Mouse (Mus musculus): ENCODE results near the gene Ccdc42. TPM values are rescaled to one million over a fixed set of nuclear protein-coding genes. Genes with fewer than 3 reads are reported as not detected.
A peak's percentile ranks its signal among the peaks of the same experiment; 100 is the strongest.

The Ccdc42 gene
- polyA plus RNA-seq, 1 experiment from 2014 or later = 1.4 TPM

DNA sequence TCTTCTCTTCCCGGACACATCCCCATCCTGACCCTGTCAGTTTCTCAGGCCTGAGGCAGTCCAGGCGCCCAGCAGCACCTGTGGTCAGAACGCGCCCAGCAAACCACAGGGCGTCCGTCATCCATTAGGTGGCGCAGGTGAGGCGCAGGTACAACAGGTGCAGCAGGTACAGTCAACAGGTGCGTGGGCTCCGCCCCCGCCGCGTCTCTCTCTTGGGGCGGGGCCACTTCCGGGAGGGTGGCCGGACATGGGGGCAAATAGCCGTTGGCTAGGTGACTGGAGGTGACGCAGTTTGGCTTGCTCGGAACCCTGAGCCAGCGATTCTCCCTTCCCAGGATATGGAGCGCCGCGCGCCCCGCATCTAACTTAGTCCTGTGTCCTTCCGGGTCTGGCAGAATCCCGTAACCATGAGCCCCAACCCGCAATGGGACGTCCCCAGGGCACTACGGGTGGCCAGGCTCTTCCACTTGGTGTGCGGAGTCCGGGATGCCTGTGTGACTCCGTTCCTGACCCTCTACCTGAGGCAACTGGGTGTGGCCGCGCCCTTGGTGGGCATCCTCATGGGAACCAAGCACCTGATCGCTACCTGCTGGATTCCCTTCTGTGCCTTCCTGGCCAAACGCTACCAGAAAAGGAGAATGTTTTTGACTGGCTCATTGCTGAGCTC lies 30.8 kb upstream of the Ccdc42 start, which contains the start of gene Mfsd6l:
Gene Mfsd6l (plus strand): TSS at position 269 of the 667 bp plus-strand sequence.
- Histone ChIP-seq H3K27me3 (ENCODE audit: control insufficient read depth, insufficient read depth, low read length) (peaks cover 4% of the 10 kb centered on the region; the same call in 1 of the 2 replicates), H3K4me3 (ENCODE audit: low read depth, low read length) (no peak within 1 kb of the TSS), H3K27ac (ENCODE audit: low read depth, low read length) (no peak within 1 kb of the TSS), H3K9me3 (ENCODE audit: control insufficient read depth, low read length) (no peaks in the 10 kb centered on the region), H3K9ac (ENCODE audit: low read depth, low read length) (no peak within 1 kb of the TSS), H3K36me3 (ENCODE audit: control insufficient read depth, insufficient read depth, low read length) (no peaks in the 10 kb centered on the region), H3K4me1 (replicated peaks; ENCODE audit: control insufficient read depth, insufficient read depth, low read length) (no peaks in the 10 kb centered on the region), H3K4me2 (replicated peaks; ENCODE audit: low read depth, low read length) (peak within 1 kb of the TSS; percentile 6; the same call in 1 of the 2 replicates)
- 8% methylated on average over 37 of the region's 37 CpGs for WGBS
- ATAC-seq (ENCODE audit: low FRiP score) = no peak
- no peak for DNase-seq (ENCODE audit: low spot score)

DNA sequence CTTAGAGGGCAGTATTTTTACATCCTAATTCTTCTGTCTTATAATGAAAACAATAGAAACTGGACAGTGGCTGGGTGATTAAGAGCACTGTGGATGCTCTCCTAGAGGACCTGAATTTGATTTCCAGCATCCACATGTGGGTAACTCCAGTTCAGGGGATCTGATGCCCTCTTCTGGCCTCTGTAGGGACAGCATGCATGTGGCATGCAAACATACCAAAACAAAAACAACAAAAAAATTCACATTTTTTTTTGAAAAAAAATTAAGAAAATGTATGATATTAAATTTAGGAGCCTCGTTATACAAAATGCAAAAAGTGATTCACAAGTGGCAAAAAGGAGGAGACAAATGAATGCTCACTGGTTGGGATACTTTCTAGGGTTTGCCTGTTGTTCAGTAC lies 27.3 kb upstream of the Ccdc42 start:
- Histone ChIP-seq H3K27me3 (ENCODE audit: control insufficient read depth, insufficient read depth, low read length) (peaks cover 4% of the 10 kb centered on the region; the same call in 1 of the 2 replicates), H3K9ac (ENCODE audit: low read depth, low read length) (no peak overlapping the region), H3K4me3 (ENCODE audit: low read depth, low read length) (no peak overlapping the region), H3K4me1 (replicated peaks; ENCODE audit: control insufficient read depth, insufficient read depth, low read length) (no peaks in the 10 kb centered on the region), H3K36me3 (ENCODE audit: control insufficient read depth, insufficient read depth, low read length) (no peaks in the 10 kb centered on the region), H3K9me3 (ENCODE audit: control insufficient read depth, low read length) (no peaks in the 10 kb centered on the region), H3K27ac (ENCODE audit: low read depth, low read length) (no peak overlapping the region), H3K4me2 (replicated peaks; ENCODE audit: low read depth, low read length) (no peak overlapping the region)
- ATAC-seq (ENCODE audit: low FRiP score) (no peak), DNase-seq (ENCODE audit: low spot score) (no peak)
- 36% methylated on average over 1 of the region's 1 CpGs for WGBS

DNA sequence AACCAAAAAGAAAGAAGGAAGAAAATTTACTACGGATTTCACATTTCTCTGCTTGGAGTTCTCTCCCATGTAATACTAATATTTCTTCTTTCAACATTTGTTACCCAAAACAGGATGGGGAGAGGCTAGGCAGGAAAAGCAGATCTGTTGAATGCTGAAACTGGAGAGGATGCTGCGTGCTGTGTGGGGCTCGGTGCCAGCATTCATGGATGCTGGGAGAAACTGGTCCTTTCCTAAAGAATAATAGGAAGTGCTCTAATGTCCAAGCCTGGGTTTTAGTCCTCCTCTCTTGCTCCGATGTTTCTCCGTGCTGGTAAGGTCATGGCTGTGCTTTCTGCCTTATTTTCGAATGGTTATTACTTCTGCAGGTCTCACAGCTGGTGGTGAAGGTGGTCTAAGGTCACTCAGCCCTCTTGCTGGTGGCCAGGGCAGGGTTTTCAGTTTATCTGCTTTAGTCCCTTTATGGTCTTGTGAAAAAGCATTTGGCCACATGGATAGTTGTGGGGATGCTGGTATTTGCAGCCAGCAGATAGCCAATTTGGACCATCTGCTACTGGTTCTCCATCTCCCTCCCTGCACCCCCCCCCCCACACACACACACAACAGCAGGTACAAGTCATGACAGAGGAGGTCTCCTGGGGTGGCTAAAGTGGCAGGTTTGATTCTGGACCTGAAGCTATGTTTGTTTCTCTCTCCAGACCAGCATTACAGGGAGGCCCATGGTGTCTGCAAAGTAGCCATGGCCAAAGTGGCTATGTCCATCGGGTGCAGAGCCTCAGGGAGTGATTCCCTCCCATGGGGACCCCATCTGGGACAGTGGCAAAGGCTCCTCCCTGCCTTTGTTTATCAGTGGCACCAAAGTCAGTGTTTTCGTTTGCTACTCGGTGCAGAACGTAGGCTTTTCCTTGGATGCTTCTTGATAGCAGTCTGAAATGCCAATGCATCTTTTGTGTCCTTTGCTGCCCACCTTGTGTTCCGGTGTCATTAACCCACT lies 24.6 kb upstream of the Ccdc42 start:
- no peaks in the 10 kb centered on the region for H3K9me3 ChIP-seq (ENCODE audit: control insufficient read depth, low read length)
- no peak overlapping the region for H3K9ac ChIP-seq (ENCODE audit: low read depth, low read length)
- H3K27ac ChIP-seq (ENCODE audit: low read depth, low read length) = no peak overlapping the region
- H3K27me3 ChIP-seq (ENCODE audit: control insufficient read depth, insufficient read depth, low read length) = no peaks in the 10 kb centered on the region; the same call in 1 of the 2 replicates
- no peaks in the 10 kb centered on the region for H3K36me3 ChIP-seq (ENCODE audit: control insufficient read depth, insufficient read depth, low read length)
- DNase-seq (ENCODE audit: low spot score) (no peak), ATAC-seq (ENCODE audit: low FRiP score) (no peak)
- WGBS = 77% methylated on average over 11 of the region's 11 CpGs
- no peaks in the 10 kb centered on the region for H3K4me1 ChIP-seq (replicated peaks; ENCODE audit: control insufficient read depth, insufficient read depth, low read length)
- no peak overlapping the region for H3K4me3 ChIP-seq (ENCODE audit: low read depth, low read length)
- H3K4me2 ChIP-seq (replicated peaks; ENCODE audit: low read depth, low read length) = no peak overlapping the region

DNA sequence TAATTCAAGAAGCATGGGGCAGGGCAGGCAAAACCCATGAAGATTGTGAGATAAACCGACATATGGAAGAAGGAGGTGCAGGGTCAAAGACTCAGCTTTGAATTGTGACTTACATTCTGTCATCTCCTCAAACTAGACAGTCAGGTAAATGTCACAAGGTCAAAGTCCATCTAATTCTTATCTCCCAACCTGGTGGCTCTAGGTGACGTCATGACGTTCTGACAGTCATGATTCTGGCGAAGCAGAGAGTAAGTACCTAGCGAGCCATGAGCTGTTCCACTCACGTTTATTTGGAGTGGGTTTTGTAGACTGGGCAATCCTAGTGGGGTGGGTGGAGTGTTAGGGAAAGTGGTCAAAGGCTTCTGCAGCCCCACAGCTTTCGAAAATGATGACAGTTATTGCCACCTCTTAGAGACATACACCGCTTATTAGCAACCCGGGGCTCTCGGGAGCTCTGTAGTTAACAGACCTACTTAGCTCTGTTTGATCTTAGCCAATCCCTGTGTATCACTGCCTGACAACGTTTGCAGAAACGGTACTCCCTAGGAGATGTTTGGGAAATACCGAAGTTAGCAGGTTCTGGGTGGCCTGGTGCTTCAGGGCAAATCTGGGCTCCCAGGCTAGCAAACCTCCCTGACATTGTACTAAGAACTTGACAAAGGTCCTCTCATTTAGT lies 22.3 kb upstream of the Ccdc42 start:
- H3K9me3 ChIP-seq (ENCODE audit: control insufficient read depth, low read length) = no peaks in the 10 kb centered on the region
- no peak overlapping the region for H3K4me2 ChIP-seq (replicated peaks; ENCODE audit: low read depth, low read length)
- H3K4me3 ChIP-seq (ENCODE audit: low read depth, low read length) = no peak overlapping the region
- H3K27me3 ChIP-seq (ENCODE audit: control insufficient read depth, insufficient read depth, low read length) = no peaks in the 10 kb centered on the region
- H3K9ac ChIP-seq (ENCODE audit: low read depth, low read length) = no peak overlapping the region
- ATAC-seq (ENCODE audit: low FRiP score) (no peak), DNase-seq (ENCODE audit: low spot score) (no peak)
- no peaks in the 10 kb centered on the region for H3K4me1 ChIP-seq (replicated peaks; ENCODE audit: control insufficient read depth, insufficient read depth, low read length)
- WGBS = 81% methylated on average over 13 of the region's 13 CpGs
- H3K27ac ChIP-seq (ENCODE audit: low read depth, low read length) = no peak overlapping the region
- no peaks in the 10 kb centered on the region for H3K36me3 ChIP-seq (ENCODE audit: control insufficient read depth, insufficient read depth, low read length)

DNA sequence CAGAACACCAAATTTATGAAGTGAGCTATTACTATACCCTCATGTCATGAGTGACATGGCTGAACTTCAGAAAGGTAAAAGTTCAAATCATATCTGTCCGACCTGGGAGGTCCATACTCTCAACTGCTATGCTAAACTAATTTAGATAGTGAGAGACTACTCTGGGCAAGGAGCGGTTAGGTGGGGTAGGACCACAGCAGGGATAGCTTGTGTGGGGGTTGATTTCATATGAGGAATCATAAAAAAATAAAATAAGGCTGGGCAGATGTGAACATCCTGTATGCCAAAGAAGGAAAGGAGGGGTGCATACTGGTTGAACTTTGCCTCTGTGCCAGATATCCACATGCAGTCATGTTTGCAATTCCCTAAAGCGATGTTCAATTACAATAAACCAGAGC lies 21.8 kb upstream of the Ccdc42 start:
- ATAC-seq (ENCODE audit: low FRiP score) = no peak
- DNase-seq (ENCODE audit: low spot score) = no peak
- no peak overlapping the region for H3K9ac ChIP-seq (ENCODE audit: low read depth, low read length)
- H3K9me3 ChIP-seq (ENCODE audit: control insufficient read depth, low read length) = no peaks in the 10 kb centered on the region
- H3K27ac ChIP-seq (ENCODE audit: low read depth, low read length) = no peak overlapping the region
- H3K4me3 ChIP-seq (ENCODE audit: low read depth, low read length) = no peak overlapping the region
- WGBS = 85% methylated on average over 3 of the region's 3 CpGs
- H3K4me1 ChIP-seq (replicated peaks; ENCODE audit: control insufficient read depth, insufficient read depth, low read length) = no peaks in the 10 kb centered on the region
- no peak overlapping the region for H3K4me2 ChIP-seq (replicated peaks; ENCODE audit: low read depth, low read length)
- H3K36me3 ChIP-seq (ENCODE audit: control insufficient read depth, insufficient read depth, low read length) = no peaks in the 10 kb centered on the region
- H3K27me3 ChIP-seq (ENCODE audit: control insufficient read depth, insufficient read depth, low read length) = no peaks in the 10 kb centered on the region

DNA sequence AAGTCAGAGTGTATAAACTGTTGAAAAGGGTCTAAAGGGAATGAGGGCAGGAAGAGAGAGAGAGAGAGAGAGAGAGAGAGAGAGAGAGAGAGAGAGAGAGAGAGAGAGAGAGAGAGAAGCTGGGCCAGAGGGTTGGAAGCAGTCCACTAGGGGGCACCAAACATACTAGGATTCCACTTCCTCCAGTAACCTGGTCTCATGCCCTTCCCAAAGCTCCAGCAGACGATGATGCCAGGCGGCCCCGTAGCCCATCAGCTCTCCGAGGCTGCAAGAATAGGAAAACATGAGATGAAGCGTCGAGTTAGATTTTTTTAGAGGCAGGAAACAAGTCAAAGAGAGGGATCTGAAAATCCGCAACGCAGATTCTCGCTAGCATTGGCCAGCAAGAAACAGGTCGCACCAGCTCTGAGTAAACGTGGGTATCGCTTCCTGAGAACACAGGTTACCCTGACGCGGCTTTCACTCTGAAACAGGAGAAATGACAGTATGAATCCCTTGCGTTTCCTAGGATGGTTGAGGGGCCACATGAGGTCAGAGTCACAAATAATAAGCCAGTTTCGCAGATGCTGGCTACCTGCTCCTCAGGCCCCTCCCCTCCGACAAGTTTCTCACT lies 20.3 kb upstream of the Ccdc42 start:
- ATAC-seq (ENCODE audit: low FRiP score) (no peak), DNase-seq (ENCODE audit: low spot score) (peak; percentile 91)
- Histone ChIP-seq H3K4me1 (replicated peaks; ENCODE audit: control insufficient read depth, insufficient read depth, low read length) (no peaks in the 10 kb centered on the region), H3K27me3 (ENCODE audit: control insufficient read depth, insufficient read depth, low read length) (no peaks in the 10 kb centered on the region), H3K36me3 (ENCODE audit: control insufficient read depth, insufficient read depth, low read length) (no peaks in the 10 kb centered on the region), H3K4me3 (ENCODE audit: low read depth, low read length) (peak overlapping the region; percentile 6; the same call in 1 of the 2 replicates), H3K27ac (ENCODE audit: low read depth, low read length) (no peak overlapping the region), H3K4me2 (replicated peaks; ENCODE audit: low read depth, low read length) (peak overlapping the region; percentile 50), H3K9me3 (ENCODE audit: control insufficient read depth, low read length) (no peaks in the 10 kb centered on the region), H3K9ac (ENCODE audit: low read depth, low read length) (no peak overlapping the region)
- 22% methylated on average over 17 of the region's 17 CpGs for WGBS

DNA sequence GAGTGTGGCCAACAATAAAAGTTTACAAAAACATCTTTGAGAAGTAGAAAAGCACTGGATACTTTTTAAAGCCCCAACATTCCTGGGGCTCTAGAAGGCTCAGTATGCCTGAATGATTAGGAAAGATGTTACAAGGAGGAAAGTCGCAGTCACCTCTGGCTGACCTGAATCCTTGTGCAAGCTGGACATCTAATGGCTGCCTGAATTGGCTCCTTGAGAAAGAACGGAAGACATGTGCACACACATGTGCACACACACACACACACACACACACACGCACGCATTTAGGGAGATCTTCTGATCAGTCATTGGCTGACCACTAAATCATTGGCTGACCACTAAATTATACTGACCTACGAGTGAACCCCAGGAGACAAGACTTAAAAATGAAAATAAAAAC lies 16.0 kb upstream of the Ccdc42 start:
- ATAC-seq (ENCODE audit: low FRiP score) = no peak
- Histone ChIP-seq H3K9ac (ENCODE audit: low read depth, low read length) (no peak overlapping the region), H3K4me1 (replicated peaks; ENCODE audit: control insufficient read depth, insufficient read depth, low read length) (no peaks in the 10 kb centered on the region), H3K9me3 (ENCODE audit: control insufficient read depth, low read length) (no peaks in the 10 kb centered on the region), H3K27ac (ENCODE audit: low read depth, low read length) (no peak overlapping the region), H3K27me3 (ENCODE audit: control insufficient read depth, insufficient read depth, low read length) (no peaks in the 10 kb centered on the region), H3K36me3 (ENCODE audit: control insufficient read depth, insufficient read depth, low read length) (no peaks in the 10 kb centered on the region), H3K4me3 (ENCODE audit: low read depth, low read length) (no peak overlapping the region), H3K4me2 (replicated peaks; ENCODE audit: low read depth, low read length) (no peak overlapping the region)
- DNase-seq (ENCODE audit: low spot score) = no peak
- 91% methylated on average over 5 of the region's 5 CpGs for WGBS

DNA sequence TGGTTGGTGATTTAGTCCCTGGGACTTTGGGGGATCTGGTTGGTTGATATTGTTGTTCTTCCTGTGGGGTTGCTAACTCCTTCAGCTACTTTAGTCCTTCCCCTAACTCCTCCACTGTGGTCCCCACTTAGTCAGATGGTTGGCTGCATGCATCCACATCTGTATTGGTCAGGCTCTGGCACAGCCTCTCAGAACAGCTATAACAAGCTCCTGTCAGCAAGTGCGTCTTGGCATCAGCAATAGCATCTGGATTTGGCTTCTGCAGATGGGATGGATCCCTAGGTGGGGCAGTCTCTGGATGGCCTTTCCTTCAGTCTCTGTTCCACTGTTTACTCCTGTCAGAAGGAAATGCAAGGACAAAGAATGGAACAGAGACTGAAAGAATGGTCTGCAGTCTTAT lies 9.7 kb upstream of the Ccdc42 start:
- no peak for ATAC-seq (ENCODE audit: low FRiP score)
- H3K9me3 ChIP-seq (ENCODE audit: control insufficient read depth, low read length) = no peaks in the 10 kb centered on the region
- 88% methylated on average over 1 of the region's 1 CpGs for WGBS
- no peak overlapping the region for H3K9ac ChIP-seq (ENCODE audit: low read depth, low read length)
- H3K27ac ChIP-seq (ENCODE audit: low read depth, low read length) = no peak overlapping the region
- no peaks in the 10 kb centered on the region for H3K27me3 ChIP-seq (ENCODE audit: control insufficient read depth, insufficient read depth, low read length)
- no peak for DNase-seq (ENCODE audit: low spot score)
- H3K4me2 ChIP-seq (replicated peaks; ENCODE audit: low read depth, low read length) = no peak overlapping the region
- no peaks in the 10 kb centered on the region for H3K4me1 ChIP-seq (replicated peaks; ENCODE audit: control insufficient read depth, insufficient read depth, low read length)
- no peaks in the 10 kb centered on the region for H3K36me3 ChIP-seq (ENCODE audit: control insufficient read depth, insufficient read depth, low read length)
- no peak overlapping the region for H3K4me3 ChIP-seq (ENCODE audit: low read depth, low read length)

Measured in hindbrain, embryonic 11.5 days (tissue).